Comparison of ENCODE assay signal across 14 mouse cellular contexts in the genomic region with DNA sequence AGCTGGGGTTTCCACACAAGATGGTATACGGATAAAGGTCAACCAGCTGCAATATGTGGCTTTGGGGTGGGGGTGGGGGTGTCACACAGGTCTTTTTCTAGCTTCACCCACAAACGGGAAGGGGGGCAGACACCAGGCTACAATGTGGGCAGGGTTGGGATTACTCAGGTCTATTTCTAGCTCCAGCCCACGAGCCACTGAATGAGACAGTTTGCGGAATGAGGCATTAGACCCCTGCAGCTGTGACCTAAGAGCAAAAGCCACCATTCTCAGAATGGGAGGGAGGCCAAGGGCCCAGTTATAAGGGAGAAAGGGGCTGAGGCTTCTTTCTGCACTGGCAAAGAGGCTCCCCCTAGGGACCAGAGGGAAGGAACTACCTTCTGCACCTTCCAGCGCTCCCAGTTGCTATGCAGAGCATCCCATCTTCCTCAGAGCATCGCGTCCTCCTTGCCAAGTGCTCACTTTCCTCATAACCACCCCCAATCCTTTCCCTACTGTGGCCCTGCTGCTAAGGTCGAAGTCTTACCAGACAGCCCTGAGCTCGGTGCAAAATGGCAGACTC. TPM values are rescaled to one million over a fixed set of nuclear protein-coding genes. Genes with fewer than 3 reads are reported as not detected.
DNase-seq lines count a peak whose midpoint lies in the region; ATAC-seq and TF ChIP-seq lines count a peak whose summit lies in the region.
"Had no signal": no experiment of that assay in that cellular context is flagged by ENCODE, and none has a peak within 500 bp of the region (broad histone marks: within the 10 kb centered on the region; RNA-seq: fewer than 3 reads in every experiment).

No protein-coding gene starts in this region.

- intact Hi-C loops in heart, adult 2 months (cut with DNase I): no loop called here

- H3K9ac ChIP-seq in heart, adult 2 months (ENCODE audit: low read depth, low read length): no peak overlapping the region
- H3K9ac ChIP-seq: neural tube, embryonic 13.5 days had no signal

- no peak overlapping the region for H3K27ac ChIP-seq in heart, adult 2 months
- H3K27ac ChIP-seq in testis, adult 2 months (ENCODE audit: control insufficient read depth, insufficient read depth, low read depth, low read length): no peak overlapping the region
- H3K27ac ChIP-seq: macrophage; neural tube, embryonic 13.5 days had no signal

- no peaks in the 10 kb centered on the region for H3K27me3 ChIP-seq in heart, adult 2 months (ENCODE audit: control insufficient read depth, insufficient read depth, low read length)
- no peaks in the 10 kb centered on the region for H3K27me3 ChIP-seq in testis, adult 2 months (ENCODE audit: control insufficient read depth, insufficient read depth, low read length)
- H3K27me3 ChIP-seq: neural tube, embryonic 13.5 days had no signal

- no peaks in the 10 kb centered on the region for H3K36me3 ChIP-seq in heart, adult 2 months (ENCODE audit: control insufficient read depth, insufficient read depth, low read length)
- no peaks in the 10 kb centered on the region for H3K36me3 ChIP-seq in testis, adult 2 months (ENCODE audit: control insufficient read depth, insufficient read depth, low read length)
- H3K36me3 ChIP-seq: limb, embryonic 10.5 days; neural tube, embryonic 13.5 days had no signal

- no peak for TF ChIP-seq POLR2A in heart, adult 2 months (IDR thresholded peaks at IDR 0.05; ENCODE audit: insufficient read depth, low read depth, low read length)
- no peak for TF ChIP-seq POLR2A in testis, adult 2 months (IDR thresholded peaks at IDR 0.05; ENCODE audit: control insufficient read depth, low read depth, low read length)

- no peak overlapping the region for H3K4me3 ChIP-seq in heart, adult 2 months
- H3K4me3 ChIP-seq in testis, adult 2 months (ENCODE audit: control insufficient read depth, low read depth, low read length): no peak overlapping the region
- H3K4me3 ChIP-seq: erythroblast, embryonic 14.5 days; limb, embryonic 10.5 days; neural tube, embryonic 13.5 days had no signal

- 0 out of 2 replicates have a peak, but pooled peaks have one; percentile 10 for ATAC-seq in megakaryocyte progenitor cell, adult 5-6 weeks (replicated peaks; ENCODE audit: poor library complexity)

- 0 out of 2 replicates have a peak, but pooled peaks have one; percentile 10 for TF ChIP-seq CTCF in heart, adult 2 months (IDR thresholded peaks at IDR 0.05)
- TF ChIP-seq CTCF in testis, adult 2 months (IDR thresholded peaks at IDR 0.05; ENCODE audit: control insufficient read depth, insufficient read depth, insufficient replicate concordance, low read depth, low read length): 0 out of 2 replicates have a peak, but pooled peaks have one; percentile 2

- TF ChIP-seq EP300 in heart, adult 2 months (IDR thresholded peaks at IDR 0.05; ENCODE audit: insufficient read depth, low read depth, low read length): no peak

- WGBS in heart, adult 2 months: 51% methylated on average over 9 of the region's 9 CpGs

- no peaks in the 10 kb centered on the region for H3K79me2 ChIP-seq in heart, adult 2 months (replicated peaks; ENCODE audit: control insufficient read depth, insufficient read depth, low read length)

- peaks cover 8% of the 10 kb centered on the region for H3K4me1 ChIP-seq in heart, adult 2 months (ENCODE audit: control insufficient read depth, insufficient read depth, low read length)
- H3K4me1 ChIP-seq in testis, adult 2 months (ENCODE audit: control insufficient read depth, insufficient read depth, low read length): peaks cover 2% of the 10 kb centered on the region

- DNase-seq in heart, adult 2 months: no peak
- no peak for DNase-seq in heart, adult 8-10 months (ENCODE audit: low spot score)
- DNase-seq in testis, postnatal 14 days (ENCODE audit: low spot score): no peak
- peak; percentile 16 for DNase-seq in R1 (ENCODE audit: low read depth, low spot score)
- no peak for DNase-seq in gastrocnemius, postnatal 10 days
- no peak for DNase-seq in frontal cortex, postnatal 10 days (ENCODE audit: low spot score in 2 of 2)
- DNase-seq: adrenal gland, adult 8-10 months; kidney, postnatal 10 days had no signal

RNA-seq across cellular contexts. Expression of gene Sfswap, which starts 44.4 kb away (rescaled TPM):
- 10 to 100 TPM; 24.1 to 25.9 TPM for total RNA-seq in heart, adult 2 months (2021)
- 33.1 and 43.2 TPM in 2 replicates for polyA plus RNA-seq in heart, adult 2 months (2012; rRNA removed)
- 10 to 100 TPM; 21.3 to 34.4 (median 25.8) TPM for total RNA-seq in heart, adult 8-10 months (2022)
- 34.1 and 37.5 TPM in 2 replicates for polyA plus RNA-seq in testis, adult 2 months (2012; rRNA removed)
- total RNA-seq in megakaryocyte progenitor cell, adult 5-6 weeks (2015): 42.3 and 60.8 TPM in 2 replicates
- total RNA-seq in megakaryocyte progenitor cell, adult 5-6 weeks (2017): 57.1 and 66.2 TPM in 2 replicates
- total RNA-seq in gastrocnemius, postnatal 10 days (2021): 10 to 100 TPM; 32.4 to 47.0 TPM
